Mouse (Mus musculus) effector memory CD4-positive, alpha-beta T cell, adult 5 months (primary cell): ENCODE data around the gene Lcorl. TPM values are rescaled to one million over a fixed set of nuclear protein-coding genes. Genes with fewer than 3 reads are reported as not detected.

ENCODE experiments used
- polyA plus RNA-seq: library from polyadenylated mRNA; unstranded; fragments of 100-300 nt; shearing (Covaris generic); gene quantifications from one replicate; pipeline ENCODE4 v1.2.1, GENCODE M21; 2017

Lcorl gene
- 22.5 TPM for polyA plus RNA-seq

GRCm38 (mm10) chr5:45857254-45858011, at the start of gene Lcorl:
Gene Lcorl, minus strand, starts transcription at chr5:45857615.

GRCm38 (mm10) chr5:45669598-45670279, 187.7 kb downstream of the Lcorl start, which contains the start of gene Ncapg:
Gene Ncapg, plus strand, starts transcription at chr5:45669919.

Other genes starting within 250 kb of the Lcorl start
- 0.14 TPM for gene Fam184b, start 218.0 kb downstream of the Lcorl start, polyA plus RNA-seq
- 1.4 TPM for gene Ncapg, start 187.7 kb downstream of the Lcorl start, polyA plus RNA-seq